Mouse (Mus musculus): ENCODE measurements around the gene Arl10.

The Arl10 gene

DNA sequence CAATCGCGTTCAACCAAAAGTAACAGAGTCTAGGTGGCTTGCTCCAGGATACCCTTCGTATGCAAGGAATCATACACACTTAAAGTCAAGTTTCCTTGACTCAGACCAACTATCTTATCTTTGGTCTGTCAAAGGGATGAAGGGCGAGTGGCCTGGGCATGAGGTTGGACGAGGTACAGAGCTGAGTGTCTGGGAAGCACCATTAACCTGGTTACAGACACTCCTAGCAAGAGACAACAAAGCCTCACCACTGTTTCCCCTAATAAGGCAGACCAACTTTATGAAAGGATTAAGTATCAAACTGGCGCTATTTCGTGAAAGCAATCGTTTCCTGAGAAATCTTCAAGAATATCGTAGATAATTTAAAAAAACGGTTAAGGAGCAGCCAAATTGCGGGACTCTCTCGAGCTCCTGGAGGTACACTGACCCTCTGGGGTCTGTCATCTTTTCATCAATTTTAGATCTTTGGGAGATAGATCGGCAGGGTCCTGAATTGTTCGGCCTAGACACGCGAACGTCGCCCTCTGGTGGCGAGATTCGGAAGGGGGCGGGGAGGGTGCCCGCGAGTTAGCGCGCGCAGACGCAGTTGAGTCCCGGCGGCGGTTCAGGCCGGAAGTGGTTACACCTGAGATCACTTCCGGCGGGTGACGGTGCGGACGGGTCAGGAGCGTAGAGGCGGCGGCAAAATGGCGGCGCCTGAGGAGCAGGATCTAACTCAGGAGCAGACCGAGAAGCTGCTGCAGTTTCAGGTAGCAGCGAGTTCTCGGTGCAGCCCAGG, 46.5 kb downstream of the Arl10 start, which contains the start of gene Faf2:
Gene Faf2 (plus strand): TSS at position 630 of the 778 bp plus-strand sequence.
- peak; percentile 96 to 99 for DNase-seq

DNA sequence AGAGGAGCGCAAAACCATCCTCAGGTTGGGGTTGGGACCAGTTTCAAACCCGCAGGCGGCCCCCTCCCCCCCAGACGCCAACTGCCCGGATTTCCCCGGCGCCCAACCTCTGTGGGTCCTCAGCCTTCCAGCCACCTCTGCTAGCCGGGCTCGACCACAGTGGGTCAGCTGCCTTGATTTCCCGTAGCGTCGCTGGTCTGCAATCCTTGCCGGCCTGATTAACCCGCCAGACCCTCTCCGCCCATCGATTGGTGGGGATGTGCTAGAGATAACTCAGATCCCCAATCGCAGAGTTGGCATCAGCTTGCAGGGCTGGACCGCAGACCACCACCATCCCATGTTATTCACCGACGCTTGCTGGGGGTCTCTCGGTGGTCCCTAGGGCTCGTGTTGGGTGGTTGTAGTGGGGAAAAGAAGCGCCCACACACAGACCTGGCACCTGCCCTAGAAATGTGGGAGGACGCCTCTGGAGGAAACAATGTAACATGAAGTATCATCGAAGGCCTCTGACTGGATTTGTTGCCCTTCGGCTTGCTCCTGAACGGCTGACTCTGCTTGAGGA, 47.2 kb downstream of the Arl10 start:
- DNase-seq: no peak

GRCm38 (mm10) chr13:54629128-54629527, 54.3 kb downstream of the Arl10 start:
- no peak for DNase-seq

Measured in spleen, adult 18-20 months (tissue).